Mouse (Mus musculus) midbrain, embryonic 11.5 days (tissue): ENCODE measurements around the gene Tmem19. TPM values are rescaled to one million over a fixed set of nuclear protein-coding genes. Genes with fewer than 3 reads are reported as not detected.

Source experiments
- ATAC-seq: fragments of 200-750 bp; cut with Nextera tagmentation; 2 replicates; pipeline ENCODE4 v1.8.0; 2017; ENCODE audit warnings: moderate TSS enrichment, moderate library complexity; ENCODE audit not compliant: low FRiP score
- DNase-seq: peaks from one replicate; pipeline ENCODE4 v3.0.0; 2015; ENCODE audit warnings: low spot score; ENCODE audit errors: missing footprints
- H3K27ac ChIP-seq: fragments of 300-500 bp; sonication (generic); 2 replicates; pipeline ENCODE4 v1.5.1; 2014; ENCODE audit warnings: low read depth, low read length
- H3K27me3 ChIP-seq: fragments of 300-500 bp; sonication (generic); 2 replicates; pipeline ENCODE4 v1.6.1; 2014; ENCODE audit warnings: mild to moderate bottlenecking, low read length, moderate library complexity, mixed read lengths; ENCODE audit not compliant: control insufficient read depth, insufficient read depth
- H3K36me3 ChIP-seq: fragments of 300-500 bp; sonication (generic); 2 replicates; pipeline ENCODE4 v1.6.1; 2014; ENCODE audit warnings: mild to moderate bottlenecking, low read length, moderate library complexity, mixed read lengths; ENCODE audit not compliant: control insufficient read depth, insufficient read depth
- H3K4me1 ChIP-seq: fragments of 300-500 bp; sonication (generic); 2 replicates; pipeline ENCODE4 v1.6.1; 2014; ENCODE audit warnings: low read length; ENCODE audit not compliant: control insufficient read depth, insufficient read depth
- H3K4me2 ChIP-seq: fragments of 300-500 bp; sonication (generic); 2 replicates; pipeline ENCODE4 v1.6.1; 2014; ENCODE audit warnings: mild to moderate bottlenecking, moderate library complexity
- H3K4me3 ChIP-seq: fragments of 300-500 bp; sonication (generic); 2 replicates; pipeline ENCODE4 v1.5.1; 2014; ENCODE audit warnings: low read depth, low read length
- H3K9ac ChIP-seq: fragments of 300-500 bp; sonication (generic); 2 replicates; pipeline ENCODE4 v1.6.1; 2014; ENCODE audit warnings: low read length
- H3K9me3 ChIP-seq: fragments of 300-500 bp; sonication (generic); 2 replicates; pipeline ENCODE4 v1.6.1; 2016; ENCODE audit warnings: low read length; ENCODE audit not compliant: control insufficient read depth
- WGBS: fragments of 180-500 bp; shearing (Covaris S2); extraction: QIAGEN DNeasy Blood & Tissue Kit; methylation state at CpG from one replicate; pipeline ENCODE4 v1.1.7; 2014; 5-methylcytosine and 5-hydroxymethylcytosine counted together
- polyA plus RNA-seq: library from polyadenylated mRNA; unstranded; fragments of >200 nt; fragmentation: Nextera tagmentation; extraction: Ambion mirVana; gene quantifications from 2 replicates; pipeline ENCODE4 v1.2.1, GENCODE M21; 2014

Tmem19 gene
- polyA plus RNA-seq, 1 experiment from 2014 or later = 39.7 TPM

DNA sequence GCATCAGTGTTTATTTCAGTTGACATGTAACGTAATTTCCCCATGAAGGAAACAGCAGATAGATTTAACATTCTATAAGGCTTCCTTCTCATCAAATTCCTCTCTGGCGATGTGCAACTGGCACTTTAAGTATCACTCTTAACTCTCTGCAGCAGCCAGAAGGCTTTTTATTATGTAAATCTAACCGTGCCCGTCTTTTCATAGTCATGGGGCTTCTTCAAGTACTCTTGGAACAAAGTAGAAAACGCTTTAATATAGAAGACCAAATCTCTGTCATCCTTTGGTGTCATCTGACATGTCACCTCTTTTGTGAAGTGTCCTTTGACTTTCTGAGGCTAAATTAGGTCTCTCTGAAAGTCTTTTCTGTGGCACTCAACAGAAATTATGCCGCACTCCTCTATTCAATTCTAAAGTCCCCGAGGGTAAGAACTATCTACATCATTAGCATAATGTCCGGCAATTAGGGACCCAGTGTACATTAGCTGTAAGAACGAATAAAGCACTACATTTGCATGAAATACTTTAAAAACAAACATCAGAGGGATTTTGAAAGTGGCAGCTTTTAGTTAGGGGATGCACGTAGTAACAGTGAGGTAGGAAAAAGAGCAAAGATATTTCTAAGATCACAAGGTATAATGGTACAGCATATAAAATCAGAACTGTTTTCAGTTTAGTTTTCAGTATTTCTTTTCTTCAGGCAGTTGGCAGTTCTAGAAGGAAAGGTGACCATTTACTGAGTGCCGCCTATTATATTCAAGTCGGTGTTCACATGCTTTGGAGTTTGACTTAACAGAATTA, 20.7 kb upstream of the Tmem19 start:
- Histone ChIP-seq H3K9me3 (no peaks in the 10 kb centered on the region), H3K4me1 (peaks cover 23% of the 10 kb centered on the region), H3K4me2 (peak overlapping the region; percentile 71), H3K27me3 (no peaks in the 10 kb centered on the region), H3K9ac (peak overlapping the region; percentile 81), H3K36me3 (no peaks in the 10 kb centered on the region), H3K27ac (peak overlapping the region; percentile 97), H3K4me3 (peak overlapping the region; percentile 95)
- DNase-seq = peak; percentile 91
- no peak for ATAC-seq
- 24% methylated on average over 12 of the region's 12 CpGs for WGBS

DNA sequence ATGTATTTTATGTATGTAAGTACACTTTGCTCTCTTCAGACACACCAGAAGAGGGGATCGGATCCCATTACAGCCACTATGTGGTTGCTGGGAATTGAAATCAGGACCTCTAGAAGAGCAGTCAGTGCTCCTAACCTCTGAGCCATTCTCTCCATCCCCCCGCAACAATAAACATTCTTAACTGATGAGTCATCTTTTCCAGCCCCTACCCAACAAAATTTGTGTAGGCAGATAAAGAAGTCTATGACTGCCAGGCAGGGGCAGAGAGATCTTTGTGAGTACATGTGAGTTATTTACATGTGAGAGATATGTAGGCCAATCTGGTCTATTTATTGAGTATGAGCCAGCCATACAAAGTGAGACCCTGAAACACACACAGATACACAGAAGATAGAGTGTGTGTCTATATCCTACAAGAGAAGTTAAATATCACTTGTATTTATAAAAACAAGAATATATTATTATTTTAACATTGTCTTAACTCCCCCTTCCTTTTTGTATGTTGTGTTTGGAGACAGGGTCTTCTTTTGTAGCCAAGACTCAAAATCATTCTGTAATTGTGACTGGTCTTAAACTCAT, 19.3 kb upstream of the Tmem19 start:
- Histone ChIP-seq H3K27me3 (no peaks in the 10 kb centered on the region), H3K9me3 (no peaks in the 10 kb centered on the region), H3K4me2 (no peak overlapping the region), H3K9ac (no peak overlapping the region), H3K4me3 (no peak overlapping the region), H3K36me3 (no peaks in the 10 kb centered on the region), H3K4me1 (peaks cover 17% of the 10 kb centered on the region), H3K27ac (no peak overlapping the region)
- WGBS = 76% methylated on average over 2 of the region's 2 CpGs
- ATAC-seq = no peak
- DNase-seq = peak; percentile 62

- ATAC-seq (no peak), DNase-seq (no peak)
- Histone ChIP-seq H3K4me1 (peaks cover 5% of the 10 kb centered on the region), H3K27me3 (no peaks in the 10 kb centered on the region), H3K9me3 (no peaks in the 10 kb centered on the region), H3K36me3 (no peaks in the 10 kb centered on the region), H3K4me3 (no peak overlapping the region), H3K4me2 (peak overlapping the region; percentile 69), H3K27ac (no peak overlapping the region), H3K9ac (no peak overlapping the region)
- WGBS = 89% methylated on average over 4 of the region's 4 CpGs
These were observed 850 bp upstream of the Tmem19 start for GRCm38 (mm10) chr10:115363151-115363550.

- ATAC-seq = no peak
These were observed 293 bp upstream of the Tmem19 start for GRCm38 (mm10) chr10:115362623-115362964.

GRCm38 (mm10) chr10:115359066-115359465, 3.2 kb downstream of the Tmem19 start:
- DNase-seq = no peak

More at GRCm38 (mm10) chr10:115362623-115362964, 293 bp upstream of the Tmem19 start:
- Histone ChIP-seq H3K9me3 (no peaks in the 10 kb centered on the region), H3K4me1 (peaks cover 5% of the 10 kb centered on the region), H3K27ac (peak overlapping the region; percentile 85), H3K27me3 (no peaks in the 10 kb centered on the region), H3K4me3 (peak overlapping the region; percentile 51), H3K9ac (peak overlapping the region; percentile 55), H3K36me3 (no peaks in the 10 kb centered on the region), H3K4me2 (peak overlapping the region; percentile 69)
- 8% methylated on average over 9 of the region's 9 CpGs for WGBS
- DNase-seq = no peak

GRCm38 (mm10) chr10:115358216-115358919, 3.9 kb downstream of the Tmem19 start:
- H3K27me3 ChIP-seq = no peaks in the 10 kb centered on the region
- DNase-seq = no peak
- H3K36me3 ChIP-seq = no peaks in the 10 kb centered on the region
- 94% methylated on average over 17 of the region's 17 CpGs for WGBS
- ATAC-seq = no peak
- H3K27ac ChIP-seq = no peak overlapping the region
- no peak overlapping the region for H3K4me2 ChIP-seq
- H3K9me3 ChIP-seq = no peaks in the 10 kb centered on the region
- H3K4me3 ChIP-seq = no peak overlapping the region
- H3K4me1 ChIP-seq = peaks cover 5% of the 10 kb centered on the region
- H3K9ac ChIP-seq = no peak overlapping the region

More at GRCm38 (mm10) chr10:115359066-115359465, 3.2 kb downstream of the Tmem19 start:
- WGBS = 87% methylated on average over 7 of the region's 7 CpGs
- H3K4me3 ChIP-seq = no peak overlapping the region
- H3K9me3 ChIP-seq = no peaks in the 10 kb centered on the region
- H3K4me1 ChIP-seq = peaks cover 5% of the 10 kb centered on the region
- no peak for ATAC-seq
- H3K4me2 ChIP-seq = no peak overlapping the region
- H3K9ac ChIP-seq = no peak overlapping the region
- H3K36me3 ChIP-seq = no peaks in the 10 kb centered on the region
- H3K27me3 ChIP-seq = no peaks in the 10 kb centered on the region
- H3K27ac ChIP-seq = no peak overlapping the region

GRCm38 (mm10) chr10:115356106-115356505, 6.2 kb downstream of the Tmem19 start:
- no peaks in the 10 kb centered on the region for H3K9me3 ChIP-seq
- 95% methylated on average over 6 of the region's 7 CpGs for WGBS

GRCm38 (mm10) chr10:115355016-115355415, 7.3 kb downstream of the Tmem19 start:
- H3K4me1 ChIP-seq = no peaks in the 10 kb centered on the region
- no peaks in the 10 kb centered on the region for H3K9me3 ChIP-seq
- no peak overlapping the region for H3K9ac ChIP-seq
- ATAC-seq (no peak), DNase-seq (no peak)
- H3K27me3 ChIP-seq = no peaks in the 10 kb centered on the region
- H3K27ac ChIP-seq = no peak overlapping the region
- no peak overlapping the region for H3K4me3 ChIP-seq
- WGBS = 88% methylated on average over 6 of the region's 6 CpGs
- H3K4me2 ChIP-seq = no peak overlapping the region
- no peaks in the 10 kb centered on the region for H3K36me3 ChIP-seq

More at GRCm38 (mm10) chr10:115356106-115356505, 6.2 kb downstream of the Tmem19 start:
- Histone ChIP-seq H3K4me3 (no peak overlapping the region), H3K36me3 (no peaks in the 10 kb centered on the region), H3K4me2 (no peak overlapping the region), H3K27me3 (no peaks in the 10 kb centered on the region), H3K4me1 (peaks cover under 1% of the 10 kb centered on the region), H3K9ac (no peak overlapping the region), H3K27ac (no peak overlapping the region)
- ATAC-seq = no peak
- DNase-seq = no peak

GRCm38 (mm10) chr10:115354553-115354952, 7.7 kb downstream of the Tmem19 start:
- Histone ChIP-seq H3K9me3 (no peaks in the 10 kb centered on the region), H3K36me3 (no peaks in the 10 kb centered on the region), H3K27me3 (no peaks in the 10 kb centered on the region), H3K4me3 (no peak overlapping the region), H3K9ac (no peak overlapping the region), H3K27ac (no peak overlapping the region), H3K4me1 (no peaks in the 10 kb centered on the region), H3K4me2 (no peak overlapping the region)
- WGBS = 77% methylated on average over 6 of the region's 6 CpGs
- DNase-seq = peak; percentile 85
- ATAC-seq = no peak
